Mouse (Mus musculus) myocyte (in vitro differentiated cells): ENCODE data around the gene 4930452B06Rik.

ENCODE experiments used
- MAX ChIP-seq: IDR thresholded peaks from one replicate; pipeline ENCODE4 v1.6.1; 2011; ENCODE audit warnings: low read depth, mild to moderate bottlenecking, control low read depth
- POLR2A ChIP-seq: IDR thresholded peaks from one replicate; pipeline ENCODE4 v1.6.1; 2011; ENCODE audit warnings: low read depth, mild to moderate bottlenecking, control low read depth, moderate library complexity; ENCODE audit not compliant: insufficient read length
- USF1 ChIP-seq: IDR thresholded peaks from one replicate; pipeline ENCODE4 v1.6.1; 2011; ENCODE audit warnings: low read depth, mild to moderate bottlenecking, control low read depth, moderate library complexity

DNA sequence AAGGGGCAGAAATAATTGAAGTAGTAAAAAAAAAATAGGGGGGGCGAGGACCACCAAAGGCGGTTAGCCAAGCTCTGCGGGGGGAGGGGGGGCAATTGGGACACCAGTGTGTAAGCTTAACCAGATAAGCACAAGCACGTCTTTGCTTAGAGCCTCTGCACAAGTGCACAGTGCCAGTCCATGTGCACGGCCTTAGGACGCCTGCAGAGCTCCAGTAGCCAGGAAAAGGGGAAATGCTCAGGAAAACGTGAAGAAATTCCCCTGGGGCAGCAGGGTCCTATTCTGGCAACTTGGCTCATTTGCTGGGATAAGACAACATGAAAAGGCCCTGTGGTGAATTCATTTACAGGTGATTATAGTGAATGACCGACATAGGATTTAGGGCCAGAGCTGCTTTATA lies 188.7 kb downstream of the 4930452B06Rik start:
- no peak for TF ChIP-seq USF1
- no peak for TF ChIP-seq POLR2A
- TF ChIP-seq MAX: no peak
